In the genomic region with DNA sequence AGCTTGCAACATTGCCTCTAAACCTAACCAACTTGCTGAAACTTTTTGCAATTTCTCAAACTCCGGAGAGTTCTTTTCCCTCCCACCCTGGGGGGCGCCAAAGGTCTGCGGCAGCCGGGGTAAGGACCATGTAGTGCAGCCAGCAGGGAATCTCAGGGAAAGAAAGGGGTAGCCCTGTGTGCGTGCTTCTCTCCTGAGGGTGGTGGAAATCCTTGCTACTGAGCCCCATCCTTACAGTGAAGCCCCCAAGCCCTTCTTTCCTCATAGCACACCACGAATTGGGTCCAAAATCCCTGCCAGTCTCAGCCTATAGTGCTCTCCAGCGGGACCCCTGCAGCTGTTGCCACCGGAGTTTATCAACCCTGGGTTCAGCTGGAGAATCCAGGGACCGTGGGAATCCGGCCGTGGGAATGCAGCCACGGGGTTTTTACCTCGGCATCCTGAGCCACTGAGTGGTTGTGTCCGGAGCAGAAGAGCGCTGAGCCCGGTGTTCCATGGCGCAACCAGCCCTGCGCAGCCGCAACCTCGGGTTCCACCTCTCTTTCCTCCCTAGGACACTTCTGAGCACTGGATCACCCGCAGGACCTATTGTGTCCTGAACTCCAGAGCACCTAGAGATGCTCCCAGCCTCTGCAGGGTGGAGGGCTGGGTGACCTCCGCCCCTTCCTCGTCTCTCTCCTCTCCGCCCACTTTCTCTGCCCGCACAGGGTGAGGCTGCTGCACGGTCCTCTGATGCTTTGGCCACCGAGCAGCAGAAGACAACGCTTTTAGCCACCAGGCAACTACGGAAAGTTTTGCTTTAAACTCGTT, we compare ENCODE assay signal across 8 mouse cellular contexts. TPM values are rescaled to one million over a fixed set of nuclear protein-coding genes. Genes with fewer than 3 reads are reported as not detected.
A peak's percentile ranks its signal among the peaks of the same experiment; 100 is the strongest.
DNase-seq lines count a peak whose midpoint lies in the region; ATAC-seq and TF ChIP-seq lines count a peak whose summit lies in the region.

A gene (minus strand): TSS at position 760 of the 810 bp plus-strand sequence.

- H3K4me2 ChIP-seq in embryonic facial prominence, embryonic 14.5 days (ENCODE audit: low read depth, low read length): peak within 1 kb of the TSS; percentile 81
- H3K4me2 ChIP-seq in neural tube, embryonic 15.5 days: peak within 1 kb of the TSS; percentile 94

- H3K36me3 ChIP-seq in embryonic facial prominence, embryonic 14.5 days (ENCODE audit: control insufficient read depth, insufficient read depth, low read length): no peaks in the 10 kb centered on the region
- no peaks in the 10 kb centered on the region for H3K36me3 ChIP-seq in heart, embryonic 10.5 days
- no peaks in the 10 kb centered on the region for H3K36me3 ChIP-seq in neural tube, embryonic 15.5 days
- no peaks in the 10 kb centered on the region for H3K36me3 ChIP-seq in thymus, adult 2 months (ENCODE audit: control insufficient read depth, insufficient read depth, low read length)

- H3K4me3 ChIP-seq in embryonic facial prominence, embryonic 14.5 days (ENCODE audit: low read depth, low read length): peak within 1 kb of the TSS; percentile 48
- peak within 1 kb of the TSS; percentile 72 for H3K4me3 ChIP-seq in heart, embryonic 10.5 days
- peak within 1 kb of the TSS; percentile 53 for H3K4me3 ChIP-seq in neural tube, embryonic 15.5 days (replicated peaks)
- H3K4me3 ChIP-seq in thymus, adult 2 months (ENCODE audit: control insufficient read depth, insufficient read depth, low read length): no peak within 1 kb of the TSS

- DNase-seq in cerebellum, postnatal 14 days: peak; percentile 20 to 36
- DNase-seq in embryonic facial prominence, embryonic 14.5 days (ENCODE audit: low spot score): peak; percentile 88
- DNase-seq in heart, embryonic 10.5 days (ENCODE audit: low spot score): no peak
- peak; percentile 54 for DNase-seq in kidney, adult 9 months
- peak; percentile 47 to 70 for DNase-seq in lung, adult 18-20 months
- no peak for DNase-seq in thymus, adult 2 months

- ATAC-seq in cerebellum, adult (ENCODE audit: insufficient number of reproducible peaks, low FRiP score, low TSS enrichment): no peak
- peak; percentile 92 for ATAC-seq in embryonic facial prominence, embryonic 14.5 days (ENCODE audit: low read depth)
- peak; percentile 86 for ATAC-seq in neural tube, embryonic 15.5 days (ENCODE audit: low FRiP score)

- peak within 1 kb of the TSS; percentile 74 for H3K27ac ChIP-seq in embryonic facial prominence, embryonic 14.5 days (replicated peaks; ENCODE audit: low read depth, low read length)
- H3K27ac ChIP-seq in heart, embryonic 10.5 days: peak within 1 kb of the TSS; percentile 68
- H3K27ac ChIP-seq in neural tube, embryonic 15.5 days (replicated peaks): no peak within 1 kb of the TSS
- H3K27ac ChIP-seq in thymus, adult 2 months (ENCODE audit: control insufficient read depth, insufficient read depth, low read length): no peak within 1 kb of the TSS

- H3K9me3 ChIP-seq in embryonic facial prominence, embryonic 14.5 days (ENCODE audit: control insufficient read depth, low read length): no peaks in the 10 kb centered on the region
- H3K9me3 ChIP-seq in heart, embryonic 10.5 days: no peaks in the 10 kb centered on the region
- no peaks in the 10 kb centered on the region for H3K9me3 ChIP-seq in neural tube, embryonic 15.5 days (replicated peaks)

- peaks cover 3% of the 10 kb centered on the region; the same call in 1 of the 2 replicates for H3K27me3 ChIP-seq in embryonic facial prominence, embryonic 14.5 days (replicated peaks; ENCODE audit: control insufficient read depth, insufficient read depth, low read length)
- peaks cover 18% of the 10 kb centered on the region for H3K27me3 ChIP-seq in heart, embryonic 10.5 days (ENCODE audit: insufficient read depth, poor library complexity, severe bottlenecking)
- peaks cover 19% of the 10 kb centered on the region for H3K27me3 ChIP-seq in neural tube, embryonic 15.5 days (replicated peaks)
- no peaks in the 10 kb centered on the region for H3K27me3 ChIP-seq in thymus, adult 2 months (ENCODE audit: control insufficient read depth, insufficient read depth, low read length)

- peak within 1 kb of the TSS; percentile 69 for H3K9ac ChIP-seq in embryonic facial prominence, embryonic 14.5 days (ENCODE audit: low read depth, low read length)
- peak within 1 kb of the TSS; percentile 52 for H3K9ac ChIP-seq in neural tube, embryonic 15.5 days (replicated peaks)

- under 1% methylated on average over 30 of the region's 30 CpGs for WGBS in embryonic facial prominence, embryonic 14.5 days
- 2% methylated on average over 30 of the region's 30 CpGs for WGBS in heart, embryonic 10.5 days
- WGBS in neural tube, embryonic 15.5 days: under 1% methylated on average over 30 of the region's 30 CpGs
- WGBS in thymus, adult 2 months: 5% methylated on average over 30 of the region's 30 CpGs

- TF ChIP-seq POLR2A in thymus, adult 2 months (IDR thresholded peaks at IDR 0.05; ENCODE audit: control insufficient read depth, extremely low read depth, insufficient read depth, low read length, poor library complexity): no peak

- 0 out of 2 replicates have a peak, but pooled peaks cover 3% of the 10 kb centered on the region for H3K4me1 ChIP-seq in embryonic facial prominence, embryonic 14.5 days (ENCODE audit: control insufficient read depth, insufficient read depth, low read length)
- H3K4me1 ChIP-seq in heart, embryonic 10.5 days: peaks cover 10% of the 10 kb centered on the region; the same call in 1 of the 2 replicates
- H3K4me1 ChIP-seq in neural tube, embryonic 15.5 days: peaks cover 8% of the 10 kb centered on the region
- H3K4me1 ChIP-seq in thymus, adult 2 months (replicated peaks; ENCODE audit: control insufficient read depth, insufficient read depth, low read length): no peaks in the 10 kb centered on the region

- TF ChIP-seq CTCF in thymus, adult 2 months (IDR thresholded peaks at IDR 0.05; ENCODE audit: borderline replicate concordance, control insufficient read depth, extremely low read depth, insufficient read depth, low read length, poor library complexity): no peak

RNA-seq across cellular contexts. Expression of the gene that starts here (rescaled TPM):
- polyA plus RNA-seq in embryonic facial prominence, embryonic 14.5 days (2014; fragmentation: Nextera tagmentation; extraction: Ambion mirVana): 9.2 and 10.2 TPM in 2 replicates
- polyA plus RNA-seq in heart, embryonic 10.5 days (2016; fragmentation: Nextera tagmentation; extraction: Ambion mirVana): 1.1 and 1.2 TPM in 2 replicates
- polyA plus RNA-seq in neural tube, embryonic 15.5 days (2015; fragmentation: Nextera tagmentation; extraction: Ambion mirVana): 1.7 and 1.8 TPM in 2 replicates
- polyA plus RNA-seq in thymus, adult 2 months (2012; rRNA removed): 0.34 and 0.65 TPM in 2 replicates

Comparison
In these comparisons a context has a peak if more than half of its experiments do, and no peak if none do; other contexts are left out.
1. DNase-seq: peak in cerebellum, postnatal 14 days (2 of 2), embryonic facial prominence, embryonic 14.5 days (single experiment), kidney, adult 9 months (single experiment) and lung, adult 18-20 months (2 of 2); none in heart, embryonic 10.5 days (single experiment) and thymus, adult 2 months (single experiment).
2. H3K27ac ChIP-seq: peak in embryonic facial prominence, embryonic 14.5 days (single experiment) and heart, embryonic 10.5 days (single experiment); none in neural tube, embryonic 15.5 days (single experiment) and thymus, adult 2 months (single experiment).